Mouse (Mus musculus) neural tube, embryonic 10.5 days (tissue): Measurements from ENCODE around the gene Adrm1.

Experiments used
- DNase-seq: peaks from one replicate; pipeline ENCODE4 v3.0.0-alpha.2; 2017; ENCODE audit warnings: low spot score; ENCODE audit errors: extremely low spot score

Adrm1 gene

GRCm38 (mm10) chr2:180184011-180184751 lies 12.9 kb downstream of the Adrm1 start:
- no peak for DNase-seq

- DNase-seq = no peak
These were observed 13.4 kb downstream of the Adrm1 start for GRCm38 (mm10) chr2:180184752-180185109.

- no peak for DNase-seq
These were observed 14.4 kb downstream of the Adrm1 start for GRCm38 (mm10) chr2:180185686-180186085.

DNA sequence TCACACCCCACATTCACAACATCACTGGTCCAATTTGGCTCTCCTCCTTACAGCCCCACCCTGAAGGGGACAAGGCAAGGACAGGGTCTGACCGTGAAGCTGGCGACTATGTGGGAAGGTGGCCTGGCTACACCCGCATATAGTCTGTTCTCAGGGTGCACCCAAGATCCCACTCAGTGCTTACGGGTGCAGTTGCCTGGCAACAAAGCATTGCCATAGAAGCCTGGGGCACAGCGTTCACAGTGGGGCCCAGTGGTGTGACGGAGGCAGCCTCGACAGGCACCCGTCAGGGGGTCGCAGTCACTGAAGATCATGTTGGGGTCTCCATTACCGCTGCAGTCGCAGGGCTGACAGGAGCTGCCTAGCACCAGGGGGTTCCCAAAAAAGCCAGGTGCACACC lies 16.1 kb downstream of the Adrm1 start:
- no peak for DNase-seq

- DNase-seq = no peak
These were observed 25.5 kb downstream of the Adrm1 start for GRCm38 (mm10) chr2:180196610-180197322.

- no peak for DNase-seq
These were observed 26.2 kb downstream of the Adrm1 start for GRCm38 (mm10) chr2:180197323-180198037.

DNA sequence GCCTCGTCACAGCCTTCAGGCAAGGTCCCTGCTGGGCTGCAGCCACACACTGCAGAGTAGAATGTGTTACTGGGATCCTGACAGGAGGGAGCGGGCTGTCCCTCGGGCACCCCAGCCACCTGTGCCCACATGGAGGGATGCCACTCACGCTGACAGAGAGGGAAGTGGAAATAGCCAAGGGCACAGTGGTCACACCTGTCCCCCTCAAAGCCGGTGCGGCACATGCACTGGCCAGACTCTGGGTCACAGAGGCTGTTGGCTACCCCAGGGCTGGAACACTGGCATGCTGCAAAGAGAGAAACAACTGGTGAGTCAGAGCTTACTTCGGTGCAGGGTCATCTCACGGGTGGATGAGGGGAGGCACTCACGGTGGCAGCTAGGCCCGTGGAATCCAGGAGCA lies 27.5 kb downstream of the Adrm1 start:
- DNase-seq = no peak

- DNase-seq = no peak
These were observed 29.4 kb downstream of the Adrm1 start for GRCm38 (mm10) chr2:180200681-180201080.

- DNase-seq = no peak
These were observed 30.0 kb downstream of the Adrm1 start for GRCm38 (mm10) chr2:180201303-180201702.

DNA sequence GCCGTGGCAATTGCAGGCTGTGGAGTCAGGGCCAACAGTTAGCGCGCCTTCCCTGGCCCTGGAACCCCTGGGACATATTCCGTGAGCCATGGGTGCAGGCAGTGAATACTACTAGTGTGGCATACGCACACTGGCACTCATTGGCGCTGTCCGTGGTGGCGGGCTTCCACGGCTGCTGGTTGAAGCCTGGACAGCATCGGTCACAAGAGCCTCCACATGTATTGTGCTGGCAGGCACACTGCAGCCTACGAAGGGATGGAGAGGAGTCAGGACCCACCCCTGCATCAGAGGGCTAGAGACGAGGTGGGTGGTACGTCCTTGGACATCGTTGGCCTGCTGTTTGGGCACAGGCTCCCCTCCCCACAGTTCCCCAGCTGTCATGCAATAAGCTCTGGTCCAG lies 31.0 kb downstream of the Adrm1 start:
- no peak for DNase-seq

DNA sequence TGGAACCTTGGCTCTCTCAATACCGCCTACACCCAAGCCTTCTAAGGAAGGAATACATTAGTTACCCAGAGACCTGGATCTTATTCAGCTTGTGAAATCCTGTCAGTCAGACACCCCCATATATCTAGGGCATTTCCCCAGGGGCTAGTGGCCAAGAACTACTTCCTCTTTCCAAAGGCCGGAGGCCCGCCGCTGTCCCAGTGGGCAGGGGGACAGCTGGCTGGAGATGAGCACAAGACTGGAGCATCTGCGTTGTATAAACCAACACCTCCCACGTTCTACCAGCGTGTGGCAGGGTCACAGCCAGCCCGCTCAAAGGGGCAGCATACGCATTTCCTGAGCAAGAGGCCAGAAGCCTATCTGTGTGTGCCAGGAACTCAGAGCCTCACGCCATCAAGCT lies 31.5 kb downstream of the Adrm1 start:
- no peak for DNase-seq

DNA sequence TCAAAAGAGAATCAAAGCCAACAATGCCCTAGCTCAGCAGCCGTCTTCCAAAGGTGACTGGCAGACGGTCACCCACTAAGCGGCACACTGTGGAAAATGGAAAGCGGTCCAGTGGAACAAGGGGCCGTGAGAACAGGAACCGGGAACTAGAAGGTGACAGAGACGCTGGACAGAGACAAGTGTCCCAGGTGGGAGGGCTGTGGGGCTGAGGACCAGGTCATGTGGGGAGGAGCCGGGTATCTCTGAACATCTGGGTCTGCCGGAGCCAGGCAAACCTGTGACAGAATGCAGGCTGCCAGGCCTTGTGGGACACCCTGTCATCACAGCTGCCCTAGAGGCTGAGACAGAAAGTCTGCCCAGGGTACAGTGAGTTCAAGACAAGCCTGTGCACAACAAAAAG lies 33.2 kb downstream of the Adrm1 start:
- no peak for DNase-seq

DNA sequence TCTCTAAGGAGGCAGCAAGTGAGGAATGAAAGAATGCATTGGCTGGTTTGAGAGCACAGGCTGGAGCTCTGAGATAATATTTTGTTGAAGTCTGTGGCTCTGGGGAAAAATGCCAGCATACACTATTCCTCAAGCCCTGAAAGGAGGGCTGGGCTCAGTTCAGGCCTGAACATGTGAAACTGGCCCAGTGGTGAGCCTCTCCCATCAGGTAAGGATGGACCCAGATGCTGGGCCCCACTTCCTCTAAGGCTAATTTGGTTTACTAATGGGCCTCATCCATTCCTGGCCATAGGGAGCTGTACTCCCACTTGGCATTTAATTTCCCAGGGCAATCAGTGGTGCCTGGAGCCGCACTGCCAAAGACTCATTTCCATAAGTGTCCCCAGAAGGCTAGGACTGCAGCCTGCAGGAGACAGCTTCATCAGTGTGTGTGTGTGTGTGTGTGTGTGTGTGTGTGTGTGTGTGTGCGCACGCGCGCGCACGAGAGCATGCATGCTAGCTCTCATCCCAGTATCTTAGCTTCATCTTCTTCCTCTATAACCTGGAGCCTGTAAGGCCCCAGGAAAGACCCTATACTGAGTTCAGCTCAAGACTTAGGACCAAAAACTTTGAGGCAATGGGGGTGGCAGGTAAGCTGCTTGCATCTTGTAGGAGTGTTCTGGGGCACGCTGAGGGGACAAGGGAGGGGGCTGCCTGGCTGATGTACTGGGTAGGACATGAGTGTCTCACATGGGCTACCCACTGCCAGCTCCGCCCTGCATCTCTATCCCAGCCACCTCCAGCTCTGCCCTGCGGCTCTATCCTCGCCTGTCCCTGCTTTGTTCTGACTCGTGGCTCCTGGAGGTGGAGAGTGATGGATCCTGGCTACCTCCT lies 34.0 kb downstream of the Adrm1 start:
- no peak for DNase-seq

DNA sequence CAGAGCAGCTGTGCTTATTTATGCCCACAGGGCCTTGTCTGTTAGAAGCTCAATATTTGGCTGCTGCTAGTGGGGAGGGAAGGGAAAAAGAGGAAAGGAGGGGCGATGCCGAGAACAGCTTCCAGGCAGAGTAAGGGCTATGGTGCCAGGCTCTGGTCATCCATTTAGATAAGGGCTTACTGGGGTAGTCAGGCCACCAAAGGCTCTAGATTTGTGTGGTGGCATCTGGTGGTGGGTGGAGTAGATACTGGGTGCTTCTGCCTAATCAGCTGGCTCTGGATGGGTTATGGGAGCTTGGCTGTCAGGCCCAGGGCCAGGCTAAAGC lies 34.6 kb downstream of the Adrm1 start:
- DNase-seq = no peak

GRCm38 (mm10) chr2:180207840-180208239 lies 36.6 kb downstream of the Adrm1 start:
- peak; percentile 50 for DNase-seq

DNA sequence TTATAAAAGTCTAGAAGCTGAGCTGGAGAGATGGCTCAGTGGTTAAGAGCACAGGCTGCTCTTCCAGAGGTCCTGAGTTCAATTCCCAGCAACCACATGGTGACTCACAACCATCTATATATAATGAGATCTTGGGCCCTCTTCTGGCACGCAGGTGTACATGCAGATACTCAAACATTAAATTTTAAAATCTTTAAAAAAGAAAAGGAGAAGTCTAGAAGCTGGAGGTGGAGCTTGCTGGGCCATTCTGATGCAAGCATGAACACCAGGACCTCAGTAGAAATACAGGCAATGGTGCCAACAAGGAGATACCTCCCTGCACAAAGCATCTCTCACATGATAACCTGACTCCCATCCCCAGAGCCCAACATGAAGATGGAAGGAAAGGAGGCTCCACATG lies 37.7 kb downstream of the Adrm1 start:
- no peak for DNase-seq

- no peak for DNase-seq
These were observed 41.0 kb downstream of the Adrm1 start for GRCm38 (mm10) chr2:180212255-180212654.

DNA sequence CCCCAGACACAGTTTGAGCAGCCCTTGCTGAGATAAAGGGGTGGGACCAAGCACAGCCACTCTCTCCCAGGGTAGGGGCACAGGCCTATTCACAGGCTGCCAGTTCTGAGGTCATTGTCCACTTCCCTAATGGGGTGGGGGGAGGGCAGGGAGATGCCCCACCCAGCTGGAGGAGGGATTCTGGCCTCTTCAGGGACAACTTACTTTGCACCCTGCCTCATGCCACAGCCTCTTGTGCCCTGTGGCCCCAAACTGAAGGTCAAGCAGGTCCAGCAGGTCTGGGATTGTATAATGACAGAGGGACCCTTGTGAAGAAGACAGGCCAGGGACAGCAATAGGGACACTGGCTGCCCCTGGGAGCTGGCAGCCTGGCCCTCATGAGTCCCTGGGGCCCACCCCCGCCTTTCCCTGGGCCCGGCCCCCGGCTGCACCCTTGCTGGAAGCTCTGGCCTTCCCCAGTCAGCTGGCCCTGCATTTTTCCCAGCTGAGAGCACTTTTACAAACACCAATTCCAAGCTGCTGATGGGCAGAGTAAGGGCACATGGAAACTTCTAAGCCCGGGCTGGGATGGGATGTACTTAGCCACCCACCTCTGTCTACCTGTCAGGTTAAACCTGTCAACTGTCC lies 43.2 kb downstream of the Adrm1 start:
- no peak for DNase-seq

GRCm38 (mm10) chr2:180215011-180215461 lies 43.8 kb downstream of the Adrm1 start:
- DNase-seq = no peak

GRCm38 (mm10) chr2:180215951-180216350 lies 44.7 kb downstream of the Adrm1 start:
- no peak for DNase-seq

GRCm38 (mm10) chr2:180216921-180217320 lies 45.6 kb downstream of the Adrm1 start:
- no peak for DNase-seq
